Mouse (Mus musculus) regulatory T cell (primary cell): ENCODE measurements around the gene Gpd2.

Experiments used
- in situ Hi-C: fragments of 300-600 bp; cut with MboI, MseI; formaldehyde crosslinking; loops from one replicate; pipeline ENCODE4 v1.15.1; 2025; ENCODE audit warnings: high pct_unique_total_duplicates

Gene Gpd2

DNA sequence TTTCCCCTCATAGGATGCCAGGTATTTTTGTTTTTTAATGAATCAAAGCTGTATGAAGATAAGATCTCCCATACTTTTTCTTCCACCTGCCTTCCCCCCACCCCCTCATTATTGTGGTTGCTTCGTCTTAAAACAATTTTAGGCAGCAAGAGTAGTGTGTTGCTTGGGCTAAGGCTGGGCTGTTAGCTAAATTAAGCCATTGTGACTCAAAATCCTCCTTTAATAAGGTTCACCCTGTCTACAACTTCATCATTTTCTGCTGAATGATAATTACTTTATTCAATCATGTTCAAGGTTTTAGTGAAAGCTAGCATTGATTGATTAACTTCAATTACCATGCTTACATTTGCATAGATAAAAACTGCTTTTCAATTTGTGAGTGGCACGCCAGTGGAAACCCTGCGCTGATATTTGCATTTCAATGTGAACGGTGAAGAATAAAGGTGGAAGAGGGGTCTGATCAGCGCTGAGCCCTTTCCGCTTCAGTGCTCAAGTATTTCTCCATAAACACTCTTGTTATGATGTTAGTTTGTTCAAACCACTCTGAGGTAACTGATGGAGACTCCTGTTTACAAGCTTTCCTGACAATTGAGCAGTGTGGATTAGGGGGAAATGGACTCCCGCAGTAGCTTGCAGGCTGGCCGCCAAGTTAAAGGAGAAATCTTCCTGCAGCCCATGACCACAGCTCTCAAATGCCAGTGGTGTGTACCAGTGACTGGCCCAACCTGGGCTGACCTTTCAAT lies 140.9 kb downstream of the Gpd2 start:
- in situ Hi-C loops: loop anchor here (10.0 kb wide), 1 partner anchor 954 kb away; no protein-coding TSS in a partner anchor

DNA sequence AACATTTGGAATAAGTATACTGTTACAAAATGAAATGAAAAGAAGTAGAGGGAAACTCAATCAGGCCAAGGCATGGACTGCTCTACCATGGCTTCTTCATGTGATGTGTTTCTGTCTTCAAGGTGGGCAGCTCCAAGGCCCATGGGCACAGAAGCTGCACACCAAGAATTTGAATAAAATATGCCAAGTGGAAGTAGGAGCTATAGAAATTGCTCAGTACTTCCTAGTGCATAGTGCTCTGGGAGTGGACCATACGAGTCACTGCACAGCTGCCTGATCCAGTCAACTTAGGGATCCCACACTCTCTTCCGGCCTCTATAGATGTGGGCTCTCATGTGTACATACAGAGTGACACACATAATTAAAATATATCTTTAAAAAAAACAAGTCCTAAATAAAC lies 147.2 kb downstream of the Gpd2 start:
- in situ Hi-C loops: no loop called here

- in situ Hi-C loops: no loop called here
Measured at GRCm38 (mm10) chr2:57387816-57388215, 150.4 kb downstream of the Gpd2 start.

- in situ Hi-C loops: no loop called here
Measured at GRCm38 (mm10) chr2:57395071-57395470, 157.6 kb downstream of the Gpd2 start.

DNA sequence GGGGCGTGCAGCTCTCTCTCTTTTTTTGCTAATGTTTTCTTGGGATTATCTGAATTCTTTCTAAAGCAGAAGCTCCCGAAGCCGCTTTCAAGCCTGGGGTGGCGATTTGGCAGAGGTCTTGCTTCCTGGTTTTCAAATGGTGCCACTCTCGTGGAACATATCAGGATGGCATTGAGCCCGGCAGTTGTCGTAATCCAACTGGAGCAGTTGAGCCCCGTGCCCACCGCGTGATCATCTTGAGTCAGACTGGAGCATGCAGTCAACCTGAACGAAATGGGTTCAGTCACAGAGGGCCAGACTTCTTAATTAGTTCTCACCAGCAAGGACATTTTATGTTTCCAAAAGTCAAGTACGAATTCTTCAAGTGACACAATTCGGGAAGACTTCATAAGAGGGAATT lies 158.6 kb downstream of the Gpd2 start:
- in situ Hi-C loops: no loop called here

GRCm38 (mm10) chr2:57397727-57398126 lies 160.3 kb downstream of the Gpd2 start:
- in situ Hi-C loops: no loop called here

GRCm38 (mm10) chr2:57407414-57408019 lies 170.1 kb downstream of the Gpd2 start:
- in situ Hi-C loops: no loop called here

DNA sequence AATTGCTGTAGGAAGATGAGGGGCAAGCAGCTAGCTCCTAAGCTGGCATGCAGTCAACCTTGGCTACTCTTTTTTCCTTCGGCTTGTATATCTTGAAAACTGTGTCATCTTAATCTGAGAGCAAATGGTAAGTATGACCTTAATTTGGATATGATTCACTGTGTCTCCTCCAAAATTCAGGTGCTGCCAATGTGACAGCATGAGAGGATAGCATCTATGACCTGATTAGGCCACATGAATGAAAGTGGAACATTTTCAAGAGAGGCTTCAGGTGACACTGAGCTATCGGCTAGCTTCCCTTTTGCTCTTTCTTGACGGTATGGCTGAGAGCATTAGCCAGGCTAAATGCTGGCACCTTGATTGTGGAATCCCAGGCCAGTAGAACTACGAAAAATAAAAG lies 171.0 kb downstream of the Gpd2 start:
- in situ Hi-C loops: no loop called here

DNA sequence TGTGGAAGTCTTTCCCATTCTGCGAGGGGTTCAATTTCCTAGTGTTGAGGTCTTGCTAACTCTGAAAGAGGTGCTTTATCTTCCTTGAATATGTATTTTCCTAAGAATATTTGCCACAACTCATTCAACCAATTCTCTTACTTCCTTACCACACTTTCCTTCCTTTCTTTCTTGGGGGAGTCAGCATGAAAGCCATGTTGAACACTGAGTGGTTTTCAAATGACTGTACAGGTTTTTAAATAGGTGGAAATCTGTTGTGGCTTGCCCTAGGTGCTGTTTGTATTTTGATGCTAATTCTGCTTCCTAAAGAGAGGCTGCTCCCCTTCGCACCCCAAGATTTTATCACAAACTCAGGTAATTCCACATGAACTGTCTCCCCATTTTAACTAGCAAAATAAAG lies 174.1 kb downstream of the Gpd2 start:
- in situ Hi-C loops: no loop called here

GRCm38 (mm10) chr2:57414550-57415160 lies 177.2 kb downstream of the Gpd2 start:
- in situ Hi-C loops: no loop called here

GRCm38 (mm10) chr2:57416711-57417110 lies 179.3 kb downstream of the Gpd2 start:
- in situ Hi-C loops: no loop called here
